Mouse (Mus musculus): ENCODE results near the gene Vstm2a.

GRCm38 (mm10) chr11:16351915-16352314 lies 94.4 kb downstream of the Vstm2a start:
- no peak for TF ChIP-seq GATA2 (IDR thresholded peaks at IDR 0.05; ENCODE audit: borderline replicate concordance, low read depth, low read length)
- no peak for TF ChIP-seq CTCF (IDR thresholded peaks at IDR 0.05; ENCODE audit: low read depth, low read length)
- no peak for TF ChIP-seq TAL1 (conservative IDR thresholded peaks at IDR 0.05; ENCODE audit: low read depth, low read length)
- no peak for TF ChIP-seq GATA1 (IDR thresholded peaks at IDR 0.05; ENCODE audit: borderline replicate concordance, low read length)
- no peak for TF ChIP-seq POLR2AphosphoS5 (IDR thresholded peaks at IDR 0.05; ENCODE audit: insufficient replicate concordance, low read depth, low read length)
